Mouse (Mus musculus): ENCODE data around the gene Ttll1.

DNA sequence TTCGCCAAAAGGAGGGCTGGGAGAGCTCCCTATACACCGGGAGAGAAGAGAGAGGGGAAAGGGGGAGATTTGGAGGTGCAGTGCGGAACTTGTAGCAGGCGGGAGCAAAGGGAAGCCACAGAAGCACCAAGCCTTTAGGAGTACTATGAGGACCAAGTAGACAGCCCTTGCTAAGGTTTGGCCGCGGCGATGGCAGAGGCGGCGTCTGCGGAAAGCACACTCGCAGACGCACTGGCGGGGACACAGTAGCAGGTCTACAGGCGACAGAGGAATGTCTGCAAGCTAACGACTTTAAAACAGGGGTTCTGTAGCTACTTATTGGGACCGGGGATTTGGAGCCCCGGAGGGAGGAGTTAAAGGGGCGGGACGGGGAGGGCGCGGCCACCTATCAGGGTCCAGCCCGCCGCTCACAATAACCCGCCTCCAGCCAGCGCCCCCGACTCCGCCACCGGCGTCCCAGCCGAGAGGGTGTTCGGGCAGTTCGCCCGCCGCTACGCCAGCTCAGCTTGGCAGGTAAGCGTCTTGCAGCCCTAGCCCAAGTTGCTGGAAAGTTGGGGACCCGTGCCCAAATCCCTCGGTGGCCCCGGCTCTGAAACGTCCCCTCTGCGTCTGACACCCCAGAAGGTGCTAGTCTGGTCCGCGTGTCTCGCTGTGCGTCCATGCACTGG, 15.9 kb upstream of the Ttll1 start, which contains the start of gene Bik:
- TF ChIP-seq ZKSCAN1 (IDR thresholded peaks at IDR 0.05; ENCODE audit: borderline replicate concordance, low read depth, low read length): no peak
- TF ChIP-seq POLR2A (IDR thresholded peaks at IDR 0.05; ENCODE audit: low read depth, low read length): no peak
